Mouse (Mus musculus) layer of hippocampus, postnatal 25 days (tissue): Measurements from ENCODE around the gene Gna15. TPM values are rescaled to one million over a fixed set of nuclear protein-coding genes. Genes with fewer than 3 reads are reported as not detected.

Experiments used
- DNase-seq, 2 experiments: peaks; one replicate each; pipeline ENCODE4 v3.0.0; 2022; ENCODE audit warnings: mixed read lengths in 2 of 2, low spot score in 1 of 2; ENCODE audit errors: extremely low spot score in 1 of 2
- microRNA-seq, 2 experiments: library from miRNA; unstranded; fragments of <30 nt; microRNA quantifications; one replicate each; pipeline ENCODE4 v1.2.0; 2021
- total RNA-seq, 2 experiments: library from RNA; stranded (reverse); gene quantifications; 2 replicates each; pipeline ENCODE4 v1.2.3; 2021

The Gna15 gene
- total RNA-seq, 2 experiments from 2014 or later: 2.4 to 3.2 TPM

GRCm38 (mm10) chr10:81455181-81455895, 68.7 kb downstream of the Gna15 start, which contains the start of gene Nfic:
Gene Nfic, minus strand, starts transcription at chr10:81455635.
- DNase-seq: peak in 1 of 2 experiments; percentile 8

- DNase-seq: peak in 1 of 2 experiments; percentile 2
These were observed 69.9 kb downstream of the Gna15 start for GRCm38 (mm10) chr10:81454106-81454505.

DNA sequence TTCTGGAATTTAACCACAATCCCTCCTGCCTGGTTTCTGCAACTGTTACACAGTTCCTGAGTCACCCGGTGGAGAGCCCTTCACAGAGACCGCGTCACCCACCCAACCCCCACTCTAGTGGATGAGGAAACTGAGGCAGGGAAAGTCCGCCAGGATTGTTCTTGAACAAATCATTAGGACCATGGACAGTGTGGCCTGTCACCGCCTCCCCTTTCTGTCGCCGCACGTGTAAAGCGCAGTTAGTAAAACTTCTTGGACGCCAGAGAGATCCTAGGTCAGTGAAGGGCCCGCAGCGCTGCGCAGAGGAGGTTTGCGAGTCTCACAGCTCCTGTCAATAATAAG, 71.1 kb downstream of the Gna15 start:
- DNase-seq: no peak

Small RNA genes within 50 kb of the gene (microRNA-seq; reads per million reads assigned to microRNA genes)
- gene Gm25595: 0 reads per million in 2 experiments

Other genes with a start within 250 kb of the Gna15 start
- 1 to 10 TPM in 1 of 2 experiments, under 1 TPM in 1; 0.86 to 1.2 TPM for gene Tjp3, start 232.6 kb downstream of the Gna15 start, total RNA-seq
- gene Pip5k1c, start 231.3 kb downstream of the Gna15 start, total RNA-seq: 100 to 1,000 TPM; 306 to 318 TPM
- 10 to 100 TPM; 28.1 to 30.0 TPM for gene Cactin, start 203.1 kb downstream of the Gna15 start, total RNA-seq
- gene Tbxa2r, start 195.5 kb downstream of the Gna15 start, total RNA-seq: 1 to 10 TPM; 1.1 to 1.5 TPM
- 1 to 10 TPM; 1.6 to 1.9 TPM for gene Gipc3, start 181.0 kb downstream of the Gna15 start, total RNA-seq
- gene Hmg20b, start 173.7 kb downstream of the Gna15 start, total RNA-seq: 10 to 100 TPM; 31.3 to 31.6 TPM
- gene Mfsd12, start 166.7 kb downstream of the Gna15 start, total RNA-seq: 10 to 100 TPM; 46.6 to 50.7 TPM
- gene 4930404N11Rik, start 158.4 kb downstream of the Gna15 start, total RNA-seq: 1 to 10 TPM; 1.1 to 1.2 TPM
- gene Fzr1, start 145.7 kb downstream of the Gna15 start, total RNA-seq: 10 to 100 TPM; 65.9 to 66.6 TPM
- gene Dohh, start 139.8 kb downstream of the Gna15 start, total RNA-seq: 10 to 100 TPM; 79.1 to 87.1 TPM
- gene Gm48551, start 139.8 kb downstream of the Gna15 start, total RNA-seq: 1 to 10 TPM; 2.6 to 3.7 TPM
- 1 to 10 TPM; 3.2 to 4.7 TPM for gene Gm48552, start 135.2 kb downstream of the Gna15 start, total RNA-seq
- gene Smim24, start 131.2 kb downstream of the Gna15 start, total RNA-seq: 1 to 10 TPM; 1.4 to 3.1 TPM
- gene Nfic, start 68.6 kb downstream of the Gna15 start, total RNA-seq: 10 to 100 TPM; 59.5 to 66.8 TPM
- gene Celf5, start 41.5 kb downstream of the Gna15 start, total RNA-seq: 100 to 1,000 TPM; 255 to 311 TPM
- gene Ncln, start 27.8 kb downstream of the Gna15 start, total RNA-seq: 10 to 100 TPM; 83.0 to 94.6 TPM
- under 1 TPM; 0.35 to 0.54 TPM for gene S1pr4, start 24.1 kb downstream of the Gna15 start, total RNA-seq
- gene Gna11, start 21.0 kb upstream of the Gna15 start, total RNA-seq: 100 to 1,000 TPM; 110 to 121 TPM
- 100 to 1,000 TPM; 692 to 732 TPM for gene Aes, start 35.3 kb upstream of the Gna15 start, total RNA-seq
- 10 to 100 TPM; 22.5 to 32.3 TPM for gene Tle2, start 50.3 kb upstream of the Gna15 start, total RNA-seq
- gene Tle6, start 76.8 kb upstream of the Gna15 start, total RNA-seq: 1 to 10 TPM; 1.7 to 4.1 TPM
- 1 to 10 TPM; 4.2 to 4.4 TPM for gene BC025920, start 82.0 kb upstream of the Gna15 start, total RNA-seq
- gene Sirt6, start 103.6 kb upstream of the Gna15 start, total RNA-seq: 10 to 100 TPM; 23.5 to 30.9 TPM
- 10 to 100 TPM; 30.8 to 39.0 TPM for gene Ankrd24, start 104.3 kb upstream of the Gna15 start, total RNA-seq
- 1 to 10 TPM; 4.7 to 5.3 TPM for gene Gm10778, start 124.8 kb upstream of the Gna15 start, total RNA-seq
- 10 to 100 TPM; 11.3 to 11.7 TPM for gene Zfp433, start 180.6 kb upstream of the Gna15 start, total RNA-seq
- gene Gm3055, start 246.9 kb upstream of the Gna15 start, total RNA-seq: 1 to 10 TPM; 7.3 to 7.5 TPM